Mouse (Mus musculus): ENCODE results near the gene Slamf1. TPM values are rescaled to one million over a fixed set of nuclear protein-coding genes. Genes with fewer than 3 reads are reported as not detected.

Gene Slamf1
- under 1 TPM; 0.07 to 0.10 TPM for total RNA-seq (2021)

GRCm38 (mm10) chr1:171766898-171767297 lies at the start of gene Slamf1:
Gene Slamf1 (plus strand): TSS chr1:171767127.
- DNase-seq: no peak

GRCm38 (mm10) chr1:171731195-171731594 lies 35.7 kb upstream of the Slamf1 start:
- no peak for DNase-seq

GRCm38 (mm10) chr1:171734898-171735297 lies 32.0 kb upstream of the Slamf1 start:
- DNase-seq: no peak

DNA sequence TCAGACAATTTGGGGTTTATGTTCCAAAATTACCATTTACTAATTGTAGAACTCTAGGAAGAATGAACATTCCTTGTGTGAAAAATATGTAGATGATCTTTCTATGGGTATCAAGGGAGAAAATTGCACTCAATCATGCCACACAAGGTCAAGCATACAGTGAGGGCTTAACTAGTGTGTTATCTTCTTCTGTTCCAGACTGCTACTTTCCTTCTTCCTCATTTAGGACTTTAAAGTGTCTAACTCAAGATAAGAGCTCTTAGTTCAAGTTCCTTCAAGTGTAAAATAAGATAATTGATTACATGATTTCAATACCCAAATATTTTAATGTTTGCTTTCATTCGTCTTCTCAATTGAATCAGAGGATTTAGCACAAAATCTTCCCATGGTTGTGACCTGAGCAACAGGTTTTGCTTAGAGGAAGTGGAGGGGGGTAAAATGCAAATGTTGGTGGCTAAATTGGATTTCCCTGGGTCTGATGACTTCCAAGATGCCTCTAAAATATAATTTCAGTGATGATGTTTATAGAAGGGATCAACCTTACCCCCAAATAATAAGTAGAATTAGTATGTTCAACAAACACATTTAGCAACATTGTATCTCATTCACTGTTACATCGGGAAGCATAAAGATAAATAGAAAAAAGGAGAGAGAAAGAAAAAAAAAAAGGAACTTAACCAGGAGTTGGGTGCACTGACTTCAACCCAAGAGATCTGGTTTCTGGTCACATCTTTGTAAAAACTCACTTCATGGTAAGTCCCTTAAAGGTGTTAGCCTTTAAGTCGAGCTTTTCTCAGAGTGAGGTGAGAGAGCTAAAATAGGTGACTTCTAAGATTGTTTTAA lies 18.6 kb upstream of the Slamf1 start:
- DNase-seq: no peak

GRCm38 (mm10) chr1:171761853-171762448 lies 5.0 kb upstream of the Slamf1 start:
- no peak for DNase-seq

DNA sequence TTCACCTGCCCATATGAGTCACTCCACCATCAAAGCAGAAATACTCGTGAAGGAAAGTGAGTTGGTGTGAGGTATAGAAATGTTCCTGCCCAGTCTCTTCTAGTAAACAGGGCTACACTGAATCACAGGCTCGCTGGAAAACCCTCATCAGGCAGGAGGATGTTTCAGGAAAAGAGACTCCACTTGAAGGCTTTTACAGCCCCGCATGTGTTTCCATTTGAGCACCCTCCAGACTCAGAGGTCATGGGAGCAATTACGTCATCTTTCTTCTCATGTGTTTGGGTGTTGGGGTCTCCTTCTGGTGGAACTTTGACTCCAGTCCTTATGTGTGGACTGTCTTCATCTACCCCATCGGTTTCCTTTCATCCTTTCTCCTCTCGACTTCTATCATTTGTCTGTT lies 4.1 kb downstream of the Slamf1 start:
- no peak for DNase-seq

DNA sequence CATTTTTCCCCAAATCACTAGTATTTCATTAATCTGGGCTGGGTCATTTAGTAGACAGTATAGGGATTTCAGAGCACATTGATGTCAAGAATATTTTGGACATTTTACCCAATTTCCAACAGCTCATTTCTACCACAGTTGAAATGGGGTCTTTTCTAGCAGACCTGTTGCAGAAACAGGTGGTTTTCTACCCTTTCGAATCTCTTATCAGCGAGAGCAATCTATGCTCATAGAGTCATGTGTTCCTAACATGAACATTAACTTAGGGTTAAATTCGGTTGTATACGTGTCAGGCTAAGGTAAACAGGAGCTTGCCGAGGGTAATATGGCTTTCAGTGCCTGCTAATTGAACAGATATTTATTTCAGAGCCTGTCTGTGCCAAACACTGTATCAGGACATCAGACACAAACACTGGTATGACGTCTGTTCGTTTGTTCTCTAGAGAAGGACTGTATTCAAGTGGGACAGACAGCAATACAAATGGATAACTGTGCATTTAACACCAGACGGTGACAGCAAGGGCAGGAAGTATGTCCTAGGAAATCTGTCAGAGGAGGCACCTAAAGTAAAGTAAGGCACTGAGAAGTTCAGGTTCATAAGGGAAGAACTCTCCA lies 5.3 kb downstream of the Slamf1 start:
- no peak for DNase-seq

- DNase-seq: no peak
Observed at GRCm38 (mm10) chr1:171773232-171773989, 6.5 kb downstream of the Slamf1 start.

- no peak for DNase-seq
Observed at GRCm38 (mm10) chr1:171774266-171774665, 7.3 kb downstream of the Slamf1 start.

DNA sequence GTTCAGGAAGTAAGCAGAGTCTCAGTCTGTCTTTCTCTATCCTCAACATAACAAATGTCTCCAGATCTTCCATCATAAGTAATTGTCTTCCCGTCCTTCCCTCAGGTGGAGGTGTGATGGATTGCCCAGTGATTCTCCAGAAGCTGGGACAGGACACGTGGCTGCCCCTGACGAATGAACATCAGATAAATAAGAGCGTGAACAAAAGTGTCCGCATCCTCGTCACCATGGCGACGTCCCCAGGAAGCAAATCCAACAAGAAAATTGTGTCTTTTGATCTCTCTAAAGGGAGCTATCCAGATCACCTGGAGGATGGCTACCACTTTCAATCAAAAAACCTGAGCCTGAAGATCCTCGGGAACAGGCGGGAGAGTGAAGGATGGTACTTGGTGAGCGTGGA lies 7.8 kb downstream of the Slamf1 start:
- no peak for DNase-seq

DNA sequence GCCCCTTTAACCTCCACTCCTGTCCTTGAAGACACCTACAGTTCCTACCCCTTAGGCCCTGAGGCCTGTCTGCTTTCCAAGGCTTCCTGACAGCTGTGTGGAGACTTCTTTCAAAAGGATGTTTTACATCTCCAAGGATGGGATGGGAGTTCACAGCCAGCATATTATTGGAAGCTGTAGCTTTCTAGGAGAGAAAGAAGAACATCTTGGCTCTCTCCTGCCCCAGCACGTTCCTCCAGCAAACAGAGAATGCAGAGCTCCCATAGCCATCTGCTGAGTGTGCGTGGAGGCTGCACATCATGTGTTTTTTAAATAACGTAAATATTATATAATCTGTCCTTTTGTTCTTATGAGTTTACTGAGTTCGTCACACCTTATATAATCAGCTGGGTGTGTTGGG lies 8.9 kb downstream of the Slamf1 start:
- DNase-seq: no peak

GRCm38 (mm10) chr1:171777026-171777425 lies 10.1 kb downstream of the Slamf1 start:
- no peak for DNase-seq

DNA sequence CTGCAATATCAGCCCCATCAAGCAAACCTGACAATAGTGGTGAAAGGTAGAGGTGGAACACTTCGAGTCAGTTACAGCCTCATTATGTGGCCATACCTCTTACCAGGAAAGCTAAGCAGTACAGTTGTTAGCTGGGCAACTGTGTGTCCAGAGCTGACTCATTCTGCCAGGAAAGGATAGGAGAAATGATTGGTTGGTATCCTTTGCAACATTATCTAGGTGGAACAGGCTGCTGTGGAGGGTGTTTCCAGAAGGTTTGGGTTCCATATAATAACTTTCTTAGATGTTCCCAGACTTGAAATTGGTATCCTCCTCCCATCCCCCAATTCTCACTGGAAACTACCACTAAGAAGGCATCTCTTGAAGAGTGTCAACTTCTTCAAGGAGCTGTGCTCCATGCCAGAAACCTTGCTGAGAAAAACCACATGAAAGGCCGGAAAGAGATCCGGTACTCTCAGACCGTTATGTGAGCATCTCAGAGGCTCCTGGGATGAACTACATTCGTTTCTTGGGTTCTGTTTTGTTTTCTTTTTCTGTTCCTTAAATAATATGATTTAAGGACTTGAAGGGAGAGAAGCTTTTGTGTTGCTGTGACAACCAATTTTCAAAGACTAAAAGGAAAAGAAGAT lies 15.5 kb downstream of the Slamf1 start:
- DNase-seq: no peak

GRCm38 (mm10) chr1:171785871-171786270 lies 18.9 kb downstream of the Slamf1 start:
- no peak for DNase-seq

DNA sequence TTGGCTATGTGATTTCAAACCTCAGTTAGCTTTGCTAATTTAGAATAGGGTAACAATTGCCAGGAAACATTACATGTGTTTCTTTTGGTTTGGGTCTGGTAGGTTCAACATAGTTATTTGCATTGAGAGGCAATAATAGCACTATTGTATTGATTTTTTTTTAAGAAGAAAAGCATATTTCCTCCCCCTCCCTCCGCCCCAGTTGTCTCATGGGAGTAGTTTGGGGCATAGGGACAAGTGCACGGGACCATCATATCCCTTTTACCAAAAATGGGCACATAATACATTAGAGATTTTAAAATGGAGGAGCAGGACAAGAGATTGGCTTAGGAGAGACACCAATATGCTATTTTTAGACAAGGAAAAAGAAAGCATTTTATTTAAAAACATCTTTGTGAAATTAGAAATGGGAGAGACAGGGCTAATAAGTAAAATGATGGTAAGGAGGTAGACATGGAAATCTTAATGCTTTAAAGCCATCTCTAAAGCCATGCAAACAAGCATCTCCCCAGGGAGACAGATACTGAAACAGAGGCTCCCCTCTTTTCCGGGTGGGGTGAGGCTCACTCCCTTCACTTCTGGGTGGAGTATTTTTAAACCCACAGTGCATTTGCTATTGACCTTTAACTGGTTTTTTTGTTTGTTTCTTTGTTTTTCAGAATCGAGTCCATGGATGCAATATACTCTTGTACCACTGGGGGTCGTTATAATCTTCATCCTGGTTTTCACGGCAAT lies 20.5 kb downstream of the Slamf1 start:
- DNase-seq: no peak

- no peak for DNase-seq
Observed at GRCm38 (mm10) chr1:171788461-171789283, 21.7 kb downstream of the Slamf1 start.

DNA sequence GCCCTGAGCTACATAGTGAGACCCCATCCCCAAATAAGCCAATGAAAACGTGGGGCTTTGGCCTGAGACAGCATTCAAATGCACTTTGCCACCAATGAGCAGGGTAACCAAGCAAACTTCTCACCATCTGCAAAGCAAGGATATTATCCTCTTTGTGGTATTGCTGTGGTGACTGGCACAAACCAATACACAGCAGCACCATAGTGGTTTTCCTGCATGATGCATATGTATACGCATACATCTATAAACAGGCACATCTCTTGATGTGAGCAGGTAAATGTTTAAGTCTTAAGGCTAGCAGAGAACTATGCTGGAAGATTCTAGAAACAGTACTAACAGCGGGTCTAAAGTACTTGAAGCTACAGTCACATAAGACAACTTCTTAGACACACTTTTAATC lies 22.5 kb downstream of the Slamf1 start:
- DNase-seq: no peak

GRCm38 (mm10) chr1:171791491-171791890 lies 24.6 kb downstream of the Slamf1 start:
- no peak for DNase-seq

- DNase-seq: no peak
Observed at GRCm38 (mm10) chr1:171796185-171796584, 29.3 kb downstream of the Slamf1 start.

DNA sequence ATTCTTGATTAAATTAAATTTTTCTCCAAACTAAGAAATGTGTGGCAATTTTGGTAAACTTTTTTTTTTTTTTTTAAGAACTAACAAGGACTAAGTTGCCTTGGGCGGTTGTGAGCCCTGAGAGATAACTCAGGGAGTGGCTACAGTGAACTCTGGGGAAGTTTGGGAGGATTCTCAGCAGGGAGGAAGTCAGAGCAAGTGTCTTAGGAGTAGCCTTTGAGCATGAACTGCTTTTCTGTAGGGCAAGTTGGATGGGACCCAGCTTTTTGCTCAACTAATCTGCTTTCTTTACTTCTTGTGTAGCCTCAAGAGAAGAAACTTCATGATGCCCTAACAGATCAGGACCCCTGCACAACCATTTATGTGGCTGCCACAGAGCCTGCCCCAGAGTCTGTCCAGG lies 30.9 kb downstream of the Slamf1 start:
- no peak for DNase-seq

- no peak for DNase-seq
Observed at GRCm38 (mm10) chr1:171799648-171800047, 32.7 kb downstream of the Slamf1 start.
